In genomic region chr2:72094038-72094437, GRCm38 (mm10) we compare ENCODE assay signal across 13 mouse cellular contexts.
DNase-seq lines count a peak whose midpoint lies in the region; ATAC-seq and TF ChIP-seq lines count a peak whose summit lies in the region.
"Had no signal": no experiment of that assay in that cellular context is flagged by ENCODE, and none has a peak within 500 bp of the region (broad histone marks: within the 10 kb centered on the region; RNA-seq: fewer than 3 reads in every experiment).

No protein-coding gene starts in this region.

- H3K4me2 ChIP-seq in embryonic facial prominence, embryonic 12.5 days (replicated peaks) = 0 out of 2 replicates have a peak overlapping the region, but pooled peaks have one; percentile 32
- peak overlapping the region; percentile 47 for H3K4me2 ChIP-seq in kidney, embryonic 15.5 days
- H3K4me2 ChIP-seq in midbrain, embryonic 16.5 days (ENCODE audit: low read length) = no peak overlapping the region
- H3K4me2 ChIP-seq: heart, embryonic 13.5 days had no signal

- no peak for TF ChIP-seq CTCF in olfactory bulb, adult 2 months (IDR thresholded peaks at IDR 0.05; ENCODE audit: insufficient read depth, low read depth, low read length)
- no peak for TF ChIP-seq CTCF in left cerebral cortex, adult 2 months (IDR thresholded peaks at IDR 0.05)

- TF ChIP-seq POLR2A in olfactory bulb, adult 2 months (IDR thresholded peaks at IDR 0.05; ENCODE audit: insufficient read depth, low read depth, low read length) = no peak

- ATAC-seq in embryonic facial prominence, embryonic 12.5 days (ENCODE audit: insufficient number of reproducible peaks, insufficient read depth, low FRiP score, low TSS enrichment) = no peak
- no peak for ATAC-seq in kidney, embryonic 15.5 days (replicated peaks; ENCODE audit: low FRiP score)
- no peak for ATAC-seq in midbrain, embryonic 16.5 days

- H3K4me1 ChIP-seq in embryonic facial prominence, embryonic 12.5 days = peaks cover 15% of the 10 kb centered on the region; the same call in 1 of the 2 replicates
- peaks cover 34% of the 10 kb centered on the region for H3K4me1 ChIP-seq in embryonic facial prominence, embryonic 10.5 days
- H3K4me1 ChIP-seq in kidney, embryonic 15.5 days = peaks cover 40% of the 10 kb centered on the region
- peaks cover 21% of the 10 kb centered on the region for H3K4me1 ChIP-seq in midbrain, embryonic 16.5 days (ENCODE audit: control insufficient read depth, insufficient read depth, low read length)
- peaks cover 7% of the 10 kb centered on the region for H3K4me1 ChIP-seq in midbrain, embryonic 10.5 days
- H3K4me1 ChIP-seq in olfactory bulb, adult 2 months (ENCODE audit: control insufficient read depth, insufficient read depth, low read length) = peaks cover 13% of the 10 kb centered on the region

- intact Hi-C loops in left cerebral cortex, adult 2 months (cut with DNase I) = loop anchor here (2.0 kb wide), 1 partner anchor 55 kb away; no protein-coding TSS in a partner anchor

- WGBS in embryonic facial prominence, embryonic 12.5 days = 83% methylated on average over 8 of the region's 8 CpGs
- 89% methylated on average over 8 of the region's 8 CpGs for WGBS in embryonic facial prominence, embryonic 10.5 days
- 72% methylated on average over 8 of the region's 8 CpGs for WGBS in kidney, embryonic 15.5 days
- 88% methylated on average over 8 of the region's 8 CpGs for WGBS in midbrain, embryonic 16.5 days
- 94% methylated on average over 8 of the region's 8 CpGs for WGBS in midbrain, embryonic 10.5 days
- 49% methylated on average over 8 of the region's 8 CpGs for WGBS in olfactory bulb, adult 2 months

- no peak overlapping the region for H3K4me3 ChIP-seq in embryonic facial prominence, embryonic 12.5 days
- H3K4me3 ChIP-seq in embryonic facial prominence, embryonic 10.5 days = no peak overlapping the region
- no peak overlapping the region; the same call in 1 of the 2 replicates for H3K4me3 ChIP-seq in kidney, embryonic 15.5 days (replicated peaks)
- H3K4me3 ChIP-seq in midbrain, embryonic 16.5 days (ENCODE audit: low read depth, low read length) = no peak overlapping the region
- no peak overlapping the region for H3K4me3 ChIP-seq in midbrain, embryonic 10.5 days
- no peak overlapping the region for H3K4me3 ChIP-seq in olfactory bulb, adult 2 months (ENCODE audit: insufficient read depth, low read depth, low read length)
- no peak overlapping the region for H3K4me3 ChIP-seq in left cerebral cortex, adult 2 months
- H3K4me3 ChIP-seq: heart, embryonic 13.5 days had no signal

- no peaks in the 10 kb centered on the region for H3K9me3 ChIP-seq in embryonic facial prominence, embryonic 12.5 days
- no peaks in the 10 kb centered on the region for H3K9me3 ChIP-seq in embryonic facial prominence, embryonic 10.5 days
- no peaks in the 10 kb centered on the region for H3K9me3 ChIP-seq in kidney, embryonic 15.5 days (replicated peaks)
- no peaks in the 10 kb centered on the region for H3K9me3 ChIP-seq in midbrain, embryonic 16.5 days (replicated peaks; ENCODE audit: control insufficient read depth, low read length, poor library complexity, severe bottlenecking)
- no peaks in the 10 kb centered on the region for H3K9me3 ChIP-seq in midbrain, embryonic 10.5 days (replicated peaks)
- H3K9me3 ChIP-seq: heart, embryonic 13.5 days had no signal

- H3K27me3 ChIP-seq in embryonic facial prominence, embryonic 12.5 days = no peaks in the 10 kb centered on the region
- H3K27me3 ChIP-seq in embryonic facial prominence, embryonic 10.5 days (replicated peaks; ENCODE audit: low read depth, poor library complexity, severe bottlenecking) = peaks cover 7% of the 10 kb centered on the region; the same call in 1 of the 2 replicates
- no peaks in the 10 kb centered on the region for H3K27me3 ChIP-seq in kidney, embryonic 15.5 days
- no peaks in the 10 kb centered on the region for H3K27me3 ChIP-seq in midbrain, embryonic 16.5 days (ENCODE audit: control insufficient read depth, insufficient read depth, low read depth, low read length)
- no peaks in the 10 kb centered on the region for H3K27me3 ChIP-seq in midbrain, embryonic 10.5 days (ENCODE audit: low read depth, poor library complexity, severe bottlenecking)
- H3K27me3 ChIP-seq: heart, embryonic 13.5 days had no signal

- H3K9ac ChIP-seq in embryonic facial prominence, embryonic 12.5 days = no peak overlapping the region
- H3K9ac ChIP-seq in kidney, embryonic 15.5 days = no peak overlapping the region
- no peak overlapping the region for H3K9ac ChIP-seq in midbrain, embryonic 16.5 days (ENCODE audit: low read depth, low read length)
- H3K9ac ChIP-seq: heart, embryonic 13.5 days had no signal

- no peak overlapping the region for H3K27ac ChIP-seq in embryonic facial prominence, embryonic 12.5 days
- no peak overlapping the region for H3K27ac ChIP-seq in embryonic facial prominence, embryonic 10.5 days (replicated peaks)
- H3K27ac ChIP-seq in kidney, embryonic 15.5 days = peak overlapping the region; percentile 72
- peak overlapping the region; percentile 59; the same call in 1 of the 2 replicates for H3K27ac ChIP-seq in midbrain, embryonic 16.5 days (ENCODE audit: low read length)
- H3K27ac ChIP-seq in midbrain, embryonic 10.5 days (replicated peaks) = no peak overlapping the region
- peak overlapping the region; percentile 19 for H3K27ac ChIP-seq in olfactory bulb, adult 2 months (ENCODE audit: insufficient read depth, low read depth, low read length)
- no peak overlapping the region for H3K27ac ChIP-seq in left cerebral cortex, adult 2 months
- H3K27ac ChIP-seq: macrophage had no signal

- no peak for DNase-seq in embryonic facial prominence, embryonic 10.5 days (ENCODE audit: low spot score)
- no peak for DNase-seq in kidney, adult 9 months
- no peak for DNase-seq in midbrain, embryonic 10.5 days (ENCODE audit: low spot score)
- no peak for DNase-seq in left cerebral cortex, adult 2 months (ENCODE audit: extremely low spot score in 1 of 2, low spot score in 2 of 2)
- DNase-seq: B cell, adult 2 months; cerebellum, adult 11-12 months; gastrocnemius, postnatal 25 days had no signal

- H3K36me3 ChIP-seq in embryonic facial prominence, embryonic 12.5 days = no peaks in the 10 kb centered on the region
- no peaks in the 10 kb centered on the region for H3K36me3 ChIP-seq in embryonic facial prominence, embryonic 10.5 days (replicated peaks)
- no peaks in the 10 kb centered on the region for H3K36me3 ChIP-seq in kidney, embryonic 15.5 days
- H3K36me3 ChIP-seq in midbrain, embryonic 16.5 days (ENCODE audit: control insufficient read depth, insufficient read depth, low read length) = no peaks in the 10 kb centered on the region
- H3K36me3 ChIP-seq in midbrain, embryonic 10.5 days = no peaks in the 10 kb centered on the region
- H3K36me3 ChIP-seq: heart, embryonic 13.5 days had no signal

Comparison
In these comparisons a context has a peak if more than half of its experiments do, and no peak if none do; other contexts are left out.
1. H3K27ac ChIP-seq: peak in kidney, embryonic 15.5 days (single experiment), midbrain, embryonic 16.5 days (single experiment) and olfactory bulb, adult 2 months (single experiment); none in embryonic facial prominence, embryonic 12.5 days (single experiment), embryonic facial prominence, embryonic 10.5 days (single experiment), midbrain, embryonic 10.5 days (single experiment) and left cerebral cortex, adult 2 months (single experiment).